Mouse (Mus musculus) megakaryocyte, embryonic 14.5 days (primary cell): ENCODE data around the gene Cntn4.

Experiments
- FLI1 ChIP-seq: IDR thresholded peaks from 2 replicates; pipeline ENCODE4 v1.6.1; 2012; ENCODE audit warnings: low read length, inconsistent platforms, mixed read lengths
- GATA1 ChIP-seq: IDR thresholded peaks from 3 replicates; pipeline ENCODE4 v1.6.1; 2012; ENCODE audit warnings: mixed read lengths, low read length, inconsistent platforms, borderline replicate concordance

- TF ChIP-seq FLI1 (no peak), GATA1 (no peak)
These were observed 704.0 kb downstream of the Cntn4 start for GRCm38 (mm10) chr6:106381288-106382025.
